Mouse (Mus musculus) heart, embryonic 15.5 days (tissue): ENCODE data around the gene Otud6a. TPM values are rescaled to one million over a fixed set of nuclear protein-coding genes. Genes with fewer than 3 reads are reported as not detected.
"Not testable (repeated sequence)": the region's sequence is repeated elsewhere in the genome, so short reads cannot be mapped to it uniquely, and the experiment has no call there.

Source experiments
- ATAC-seq: fragments of 200-750 bp; cut with Nextera tagmentation; replicated peaks from 2 replicates; pipeline ENCODE4 v1.8.0; 2017; ENCODE audit warnings: low read depth, moderate TSS enrichment; ENCODE audit not compliant: insufficient number of reproducible peaks, insufficient read depth, low FRiP score
- H3K27ac ChIP-seq: fragments of 300-500 bp; sonication (generic); 2 replicates; pipeline ENCODE4 v1.5.1; 2015; ENCODE audit warnings: mild to moderate bottlenecking, inconsistent platforms
- H3K27me3 ChIP-seq: fragments of 300-500 bp; sonication (generic); 2 replicates; pipeline ENCODE4 v1.6.1; 2015; ENCODE audit warnings: inconsistent platforms
- H3K36me3 ChIP-seq: fragments of 300-500 bp; sonication (generic); 2 replicates; pipeline ENCODE4 v1.6.1; 2015; ENCODE audit warnings: mild to moderate bottlenecking, inconsistent platforms
- H3K4me1 ChIP-seq: fragments of 300-500 bp; sonication (generic); replicated peaks from 2 replicates; pipeline ENCODE4 v1.6.1; 2015; ENCODE audit warnings: inconsistent platforms
- H3K4me2 ChIP-seq: fragments of 300-500 bp; sonication (generic); 2 replicates; pipeline ENCODE4 v1.6.1; 2015; ENCODE audit warnings: inconsistent platforms, mild to moderate bottlenecking, moderate library complexity
- H3K4me3 ChIP-seq: fragments of 300-500 bp; sonication (generic); 2 replicates; pipeline ENCODE4 v1.5.1; 2015; ENCODE audit warnings: mild to moderate bottlenecking, inconsistent platforms
- H3K9ac ChIP-seq: fragments of 300-500 bp; sonication (generic); 2 replicates; pipeline ENCODE4 v1.6.1; 2015; ENCODE audit warnings: mild to moderate bottlenecking, inconsistent platforms
- H3K9me3 ChIP-seq: fragments of 300-500 bp; sonication (generic); replicated peaks from 2 replicates; pipeline ENCODE4 v1.6.1; 2016; ENCODE audit warnings: inconsistent platforms
- WGBS: fragments of 180-500 bp; shearing (Covaris S2); methylation state at CpG from one replicate; pipeline ENCODE4 v1.1.7; 2015; ENCODE audit warnings: mixed read lengths; 5-methylcytosine and 5-hydroxymethylcytosine counted together
- polyA plus RNA-seq: library from polyadenylated mRNA; unstranded; fragments of >200 nt; fragmentation: Nextera tagmentation; extraction: Ambion mirVana; gene quantifications from 2 replicates; pipeline ENCODE4 v1.2.1, GENCODE M21; 2015

Gene Otud6a
- not detected in 2 replicates for polyA plus RNA-seq

DNA sequence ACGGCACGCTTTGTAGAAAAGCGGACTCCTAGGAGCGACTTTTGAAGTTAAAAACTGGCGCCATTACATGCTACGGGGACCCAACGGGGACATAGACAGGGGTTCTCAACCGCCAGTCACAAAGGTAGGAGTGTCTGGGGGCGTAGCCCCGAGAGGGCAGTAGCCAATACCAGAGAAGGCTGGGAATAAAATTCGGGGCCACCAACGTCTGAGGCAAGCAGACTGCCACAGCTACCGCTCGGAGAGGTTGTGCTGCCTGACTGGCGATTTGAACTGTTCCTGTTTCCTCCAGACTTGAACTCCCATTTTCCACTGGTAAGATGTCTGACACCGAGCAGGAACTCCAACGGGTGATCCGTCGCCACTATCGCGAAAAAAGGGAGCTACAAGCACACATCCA, at the start of gene Otud6a:
Otud6a (plus strand) TSS at position 321 of the 400 bp plus-strand sequence.
- no peaks in the 10 kb centered on the region for H3K4me1 ChIP-seq
- no peaks in the 10 kb centered on the region for H3K36me3 ChIP-seq
- H3K4me3 ChIP-seq: no peak within 1 kb of the TSS
- H3K27ac ChIP-seq: no peak within 1 kb of the TSS
- WGBS: 83% methylated on average over 21 of the region's 21 CpGs
- no peak within 1 kb of the TSS for H3K4me2 ChIP-seq
- no peaks in the 10 kb centered on the region for H3K27me3 ChIP-seq
- no peak for ATAC-seq
- H3K9ac ChIP-seq: no peak within 1 kb of the TSS
- H3K9me3 ChIP-seq: no peaks in the 10 kb centered on the region

- no peaks in the 10 kb centered on the region for H3K27me3 ChIP-seq
- no peak overlapping the region for H3K9ac ChIP-seq
- 76% methylated on average over 1 of the region's 1 CpGs for WGBS
- no peak for ATAC-seq
- H3K9me3 ChIP-seq: no peaks in the 10 kb centered on the region
- H3K4me3 ChIP-seq: no peak overlapping the region
- no peaks in the 10 kb centered on the region for H3K4me1 ChIP-seq
- H3K27ac ChIP-seq: no peak overlapping the region
- no peak overlapping the region for H3K4me2 ChIP-seq
- no peaks in the 10 kb centered on the region for H3K36me3 ChIP-seq
Measured at GRCm38 (mm10) chrX:100389887-100390286, 38.9 kb upstream of the Otud6a start.

DNA sequence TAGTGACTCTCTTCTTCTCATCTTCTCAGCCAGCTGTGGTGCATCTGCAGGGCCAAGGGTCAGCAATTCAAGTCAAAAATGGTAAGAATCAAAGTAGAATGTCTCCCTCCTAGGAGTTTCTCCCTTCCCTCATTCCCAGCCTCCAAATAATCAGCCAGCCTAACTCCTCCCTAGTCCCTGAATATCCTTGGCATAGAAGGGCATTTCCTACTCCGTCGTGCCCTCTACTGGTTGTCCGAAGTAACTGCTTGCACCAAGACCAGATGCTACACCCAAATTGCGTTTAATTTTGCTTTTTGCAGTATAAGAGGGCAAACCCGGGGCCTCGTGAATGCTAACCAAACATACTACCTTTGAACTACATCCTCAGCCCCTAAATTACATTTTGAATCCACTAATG, 36.5 kb upstream of the Otud6a start:
- no peak overlapping the region for H3K4me3 ChIP-seq
- H3K9me3 ChIP-seq: no peaks in the 10 kb centered on the region

DNA sequence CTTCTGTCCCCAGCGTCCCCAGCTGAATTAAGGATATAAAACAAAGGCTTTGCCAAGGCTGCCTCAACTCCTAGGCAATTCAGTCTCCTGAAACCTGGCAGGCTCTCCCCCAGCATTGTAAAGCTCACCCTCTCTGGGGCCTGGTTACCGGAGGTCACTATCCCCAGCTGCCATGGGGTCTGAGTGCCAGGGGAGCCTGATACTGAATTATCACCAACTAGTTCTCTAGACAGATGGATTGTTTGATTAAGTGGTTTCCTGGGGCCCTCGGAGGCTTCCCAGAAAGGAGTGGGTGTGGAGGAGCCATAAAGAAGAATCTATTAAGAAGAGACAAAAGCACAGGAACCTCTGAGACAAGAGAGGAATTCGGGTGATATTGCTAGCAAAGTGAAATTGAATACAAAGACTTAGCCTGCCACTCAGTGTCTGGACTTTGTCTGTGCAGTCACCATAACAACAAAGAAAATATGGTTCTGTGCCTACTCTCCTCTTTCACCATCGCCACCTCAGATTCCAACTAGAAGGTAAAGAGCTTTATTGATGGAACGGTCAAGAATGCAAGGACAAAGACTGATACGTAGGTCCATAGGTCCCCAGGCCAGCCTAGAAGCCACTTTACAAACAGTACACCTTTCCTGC, 34.5 kb upstream of the Otud6a start:
- H3K4me3 ChIP-seq: no peak overlapping the region
- no peaks in the 10 kb centered on the region for H3K4me1 ChIP-seq
- no peaks in the 10 kb centered on the region for H3K9me3 ChIP-seq
- H3K36me3 ChIP-seq: no peaks in the 10 kb centered on the region
- 0 out of 2 replicates have a peak, but pooled peaks cover 4% of the 10 kb centered on the region for H3K27me3 ChIP-seq
- WGBS: 61% methylated on average over 7 of the region's 7 CpGs
- H3K9ac ChIP-seq: no peak overlapping the region
- no peak for ATAC-seq
- H3K27ac ChIP-seq: no peak overlapping the region
- no peak overlapping the region for H3K4me2 ChIP-seq

More for the DNA sequence above, 36.5 kb upstream of the Otud6a start:
- WGBS: 20% methylated on average over 6 of the region's 6 CpGs
- Histone ChIP-seq H3K27me3 (0 out of 2 replicates have a peak, but pooled peaks cover 4% of the 10 kb centered on the region), H3K27ac (no peak overlapping the region), H3K4me1 (no peaks in the 10 kb centered on the region), H3K4me2 (no peak overlapping the region), H3K9ac (no peak overlapping the region), H3K36me3 (no peaks in the 10 kb centered on the region)
- no peak for ATAC-seq

- no peaks in the 10 kb centered on the region for H3K9me3 ChIP-seq
- H3K27me3 ChIP-seq: 0 out of 2 replicates have a peak, but pooled peaks cover 4% of the 10 kb centered on the region
- 73% methylated on average over 8 of the region's 8 CpGs for WGBS
- H3K9ac ChIP-seq: no peak overlapping the region
- H3K27ac ChIP-seq: no peak overlapping the region
- no peak overlapping the region for H3K4me3 ChIP-seq
- H3K4me1 ChIP-seq: no peaks in the 10 kb centered on the region
- H3K4me2 ChIP-seq: no peak overlapping the region
- no peak for ATAC-seq
- H3K36me3 ChIP-seq: no peaks in the 10 kb centered on the region
Measured at GRCm38 (mm10) chrX:100395026-100395425, 33.8 kb upstream of the Otud6a start.

- Histone ChIP-seq H3K27me3 (0 out of 2 replicates have a peak, but pooled peaks cover 4% of the 10 kb centered on the region), H3K36me3 (no peaks in the 10 kb centered on the region), H3K4me2 (no peak overlapping the region), H3K9ac (no peak overlapping the region), H3K4me3 (no peak overlapping the region), H3K9me3 (no peaks in the 10 kb centered on the region), H3K27ac (no peak overlapping the region), H3K4me1 (no peaks in the 10 kb centered on the region)
- no peak for ATAC-seq
Measured at GRCm38 (mm10) chrX:100400900-100401299, 27.9 kb upstream of the Otud6a start.

DNA sequence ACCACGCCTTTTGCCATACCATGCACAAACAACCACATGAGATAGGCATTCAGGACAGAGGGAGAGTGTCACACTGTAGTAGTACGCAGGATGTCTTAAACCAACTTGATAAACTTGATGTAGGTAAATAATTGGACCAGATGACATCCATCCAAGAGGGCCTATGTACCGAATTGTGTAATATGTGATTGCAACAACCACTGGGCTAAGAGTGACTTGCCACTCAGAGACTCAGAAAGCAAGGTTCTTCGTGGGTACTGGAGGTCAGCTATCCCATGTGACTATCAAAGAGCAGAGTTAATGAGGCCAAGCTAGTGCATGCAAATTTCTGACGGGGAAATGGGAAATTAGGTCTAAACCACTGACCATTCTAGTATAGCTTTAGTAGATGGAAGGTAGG, 27.2 kb upstream of the Otud6a start:
- 76% methylated on average over 5 of the region's 5 CpGs for WGBS
- no peak overlapping the region for H3K27ac ChIP-seq
- no peaks in the 10 kb centered on the region for H3K27me3 ChIP-seq
- no peak overlapping the region for H3K9ac ChIP-seq
- no peak overlapping the region for H3K4me2 ChIP-seq
- no peaks in the 10 kb centered on the region for H3K36me3 ChIP-seq
- no peak overlapping the region for H3K4me3 ChIP-seq
- no peak for ATAC-seq
- no peaks in the 10 kb centered on the region for H3K9me3 ChIP-seq
- no peaks in the 10 kb centered on the region for H3K4me1 ChIP-seq

DNA sequence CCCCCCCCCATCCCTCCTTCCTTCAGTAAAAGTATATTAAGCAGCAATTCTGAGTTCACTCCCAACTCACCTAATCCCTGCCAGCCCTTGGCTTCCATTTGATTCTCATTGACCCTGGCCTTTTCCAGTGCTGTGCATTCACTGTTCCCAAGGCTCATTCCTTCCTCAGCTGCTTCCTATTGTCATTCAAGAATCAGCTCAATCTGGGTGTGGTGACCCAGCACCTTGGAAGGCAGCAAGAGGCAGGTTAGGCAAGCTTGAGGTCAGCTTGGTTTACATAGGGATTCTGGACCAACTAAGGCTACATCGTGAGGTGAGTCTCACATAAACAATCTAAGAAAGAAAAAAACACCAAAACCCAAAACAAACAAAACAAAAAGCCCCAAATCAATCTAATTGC, 19.6 kb upstream of the Otud6a start:
- no peaks in the 10 kb centered on the region for H3K4me1 ChIP-seq
- H3K4me3 ChIP-seq: no peak overlapping the region
- H3K9me3 ChIP-seq: no peaks in the 10 kb centered on the region
- H3K27me3 ChIP-seq: no peaks in the 10 kb centered on the region
- H3K36me3 ChIP-seq: no peaks in the 10 kb centered on the region
- H3K27ac ChIP-seq: no peak overlapping the region
- no peak overlapping the region for H3K9ac ChIP-seq
- ATAC-seq: no peak
- no peak overlapping the region for H3K4me2 ChIP-seq
- 58% methylated on average over 1 of the region's 1 CpGs for WGBS

DNA sequence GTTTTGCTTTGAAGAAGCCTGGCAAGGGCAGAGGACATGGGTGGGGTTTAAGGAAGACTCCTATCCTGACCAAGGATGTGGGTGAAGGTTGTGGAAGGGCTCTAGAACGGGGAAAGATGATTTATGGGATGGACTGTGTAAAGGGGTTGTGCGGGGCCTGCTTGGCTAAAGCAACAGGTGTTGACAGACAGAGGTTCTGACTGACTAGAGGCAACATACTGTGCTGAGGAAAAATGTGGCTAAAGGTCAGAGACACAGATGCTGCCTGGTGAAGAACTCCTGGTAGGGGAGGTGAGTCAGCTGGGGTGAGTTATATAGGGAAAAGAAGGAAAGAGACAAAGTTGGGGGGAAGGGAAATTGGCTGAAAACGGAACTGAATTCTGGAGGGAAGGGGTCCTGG, 3.5 kb downstream of the Otud6a start:
- WGBS: 39% methylated on average over 3 of the region's 3 CpGs
- Histone ChIP-seq H3K9ac (no peak overlapping the region), H3K4me3 (no peak overlapping the region), H3K4me2 (no peak overlapping the region), H3K36me3 (no peaks in the 10 kb centered on the region), H3K9me3 (no peaks in the 10 kb centered on the region), H3K27ac (no peak overlapping the region), H3K27me3 (no peaks in the 10 kb centered on the region), H3K4me1 (no peaks in the 10 kb centered on the region)
- ATAC-seq: no peak

DNA sequence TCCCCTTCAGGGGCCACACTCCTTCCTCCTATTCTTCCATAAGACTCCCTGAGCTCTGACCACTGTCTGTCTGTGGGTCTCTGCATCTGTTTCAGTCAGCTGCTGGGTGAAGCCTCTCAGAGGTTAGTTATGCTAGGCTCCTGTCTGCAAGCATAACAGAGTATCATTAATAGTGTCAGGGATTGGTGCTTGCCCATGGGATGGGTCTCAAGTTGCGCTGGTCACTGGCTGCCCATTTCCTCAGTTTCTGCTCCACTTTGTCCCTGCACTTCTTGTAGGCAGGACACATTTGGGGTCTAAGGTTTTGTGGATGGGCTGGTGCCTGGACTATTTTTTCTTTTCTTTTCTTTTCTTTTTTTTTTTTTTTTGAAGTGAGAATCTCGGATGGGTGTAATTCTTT, 13.8 kb downstream of the Otud6a start, which contains the start of gene Awat2:
Awat2 (minus strand) TSS at position 101 of the 400 bp plus-strand sequence.
- not testable (repeated sequence) for H3K9me3 ChIP-seq, H3K4me2 ChIP-seq, H3K36me3 ChIP-seq, H3K9ac ChIP-seq, H3K4me1 ChIP-seq, ATAC-seq, H3K4me3 ChIP-seq, H3K27ac ChIP-seq, H3K27me3 ChIP-seq
- WGBS: 75% methylated on average over 2 of the region's 2 CpGs

DNA sequence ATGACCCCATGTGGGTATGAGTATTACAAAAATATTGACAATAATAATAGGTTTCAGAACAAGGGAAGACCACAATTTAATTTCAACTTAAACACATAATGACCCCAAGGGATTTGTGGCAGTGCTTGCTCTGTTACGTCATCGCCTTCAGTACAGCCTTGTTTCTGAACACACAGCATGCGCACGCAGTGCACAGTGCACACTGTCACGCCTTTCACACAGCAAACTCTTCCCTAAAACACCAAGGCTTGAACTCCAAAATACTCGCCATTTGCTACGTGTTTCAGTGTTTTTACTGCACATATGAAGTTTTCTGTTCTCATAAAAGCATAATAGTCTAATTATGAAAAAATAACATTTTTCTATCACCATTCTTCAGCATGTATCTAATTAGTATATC, 14.7 kb downstream of the Otud6a start:
- Histone ChIP-seq H3K4me3 (no peak overlapping the region), H3K9me3 (no peaks in the 10 kb centered on the region), H3K4me2 (no peak overlapping the region), H3K27ac (no peak overlapping the region), H3K27me3 (peaks cover 4% of the 10 kb centered on the region; the same call in 1 of the 2 replicates), H3K36me3 (no peaks in the 10 kb centered on the region), H3K9ac (no peak overlapping the region), H3K4me1 (no peaks in the 10 kb centered on the region)
- ATAC-seq: no peak
- 82% methylated on average over 7 of the region's 7 CpGs for WGBS

GRCm38 (mm10) chrX:100468047-100468446, 39.2 kb downstream of the Otud6a start:
- WGBS: 54% methylated on average over 4 of the region's 4 CpGs
- Histone ChIP-seq H3K9ac (no peak overlapping the region), H3K4me1 (no peaks in the 10 kb centered on the region), H3K4me2 (no peak overlapping the region), H3K27ac (no peak overlapping the region), H3K36me3 (no peaks in the 10 kb centered on the region), H3K27me3 (no peaks in the 10 kb centered on the region), H3K4me3 (no peak overlapping the region), H3K9me3 (no peaks in the 10 kb centered on the region)
- no peak for ATAC-seq
